Mouse (Mus musculus) MEL (cell line): Measurements from ENCODE around the gene Tex26. TPM values are rescaled to one million over a fixed set of nuclear protein-coding genes. Genes with fewer than 3 reads are reported as not detected.

Source experiments
- DNase-seq: peaks from one replicate; pipeline ENCODE4 v3.0.0; 2011; ENCODE audit warnings: low read depth, low spot score
- H3K27ac ChIP-seq: 2 replicates; pipeline ENCODE4 v1.5.1; 2012; ENCODE audit warnings: low read depth, mild to moderate bottlenecking, control low read depth, low read length, moderate library complexity; ENCODE audit not compliant: control insufficient read depth
- H3K27me3 ChIP-seq, 2 experiments: fragments of 150-350 bp in 1 of 2; sonication (generic) in 1 of 2; 2 replicates each; pipeline ENCODE4 v1.6.1; 2012; ENCODE audit warnings: low read length in 2 of 2, mild to moderate bottlenecking in 2 of 2, improper control_type of control experiment in 1 of 2, moderate library complexity in 1 of 2; ENCODE audit not compliant: insufficient read depth in 2 of 2, control insufficient read depth in 1 of 2
- H3K36me3 ChIP-seq, 2 experiments: 2 replicates each; pipeline ENCODE4 v1.6.1; 2012 to 2014; ENCODE audit warnings: low read length in 2 of 2, improper control_type of control experiment in 1 of 2, inconsistent platforms in 1 of 2, mild to moderate bottlenecking in 1 of 2; ENCODE audit not compliant: insufficient read depth in 2 of 2, control insufficient read depth in 1 of 2
- H3K4me1 ChIP-seq, 2 experiments: fragments of 150-350 bp in 1 of 2; sonication (generic) in 1 of 2; 2 replicates each; pipeline ENCODE4 v1.6.1; 2012; ENCODE audit warnings: low read length in 2 of 2, improper control_type of control experiment in 1 of 2, mild to moderate bottlenecking in 1 of 2; ENCODE audit not compliant: insufficient read depth in 2 of 2, control insufficient read depth in 1 of 2
- H3K4me3 ChIP-seq, 2 experiments: fragments of 150-350 bp in 1 of 2; sonication (generic) in 1 of 2; 2 replicates each; pipeline ENCODE4 v1.5.1; 2012; ENCODE audit warnings: low read depth in 2 of 2, low read length in 2 of 2, mild to moderate bottlenecking in 2 of 2, moderate library complexity in 2 of 2, control low read depth in 1 of 2, improper control_type of control experiment in 1 of 2; ENCODE audit not compliant: control insufficient read depth in 1 of 2, insufficient read depth in 1 of 2
- H3K79me2 ChIP-seq: 2 replicates; pipeline ENCODE4 v1.6.1; 2012; ENCODE audit warnings: mild to moderate bottlenecking, low read length, moderate library complexity; ENCODE audit not compliant: control insufficient read depth, poor library complexity, insufficient read depth
- H3K9ac ChIP-seq: 2 replicates; pipeline ENCODE4 v1.6.1; 2012; ENCODE audit warnings: low read depth, mild to moderate bottlenecking, control low read depth, low read length, moderate library complexity; ENCODE audit not compliant: control insufficient read depth, poor library complexity, severe bottlenecking
- H3K9me3 ChIP-seq: fragments of 150-350 bp; sonication (generic); replicated peaks from 2 replicates; pipeline ENCODE4 v1.6.1; 2012; ENCODE audit warnings: mild to moderate bottlenecking, low read length, improper control_type of control experiment, moderate library complexity; ENCODE audit not compliant: insufficient read depth
- BHLHE40 ChIP-seq: IDR thresholded peaks from 2 replicates; pipeline ENCODE4 v1.6.1; 2012; ENCODE audit warnings: low read depth, mild to moderate bottlenecking, inconsistent platforms, low read length, improper control_type of control experiment, borderline replicate concordance
- CHD1 ChIP-seq: IDR thresholded peaks from 2 replicates; pipeline ENCODE4 v1.6.1; 2012; ENCODE audit warnings: low read depth, mild to moderate bottlenecking, inconsistent platforms, low read length, improper control_type of control experiment
- CTCF ChIP-seq, 3 experiments: IDR thresholded peaks in 2 of 3; conservative IDR thresholded peaks in 1 of 3; 2 replicates each; pipeline ENCODE4 v1.5.1; 2011 to 2012; ENCODE audit warnings: low read length in 3 of 3, low read depth in 2 of 3, mild to moderate bottlenecking in 2 of 3, improper control_type of control experiment in 1 of 3, inconsistent platforms in 1 of 3, mixed read lengths in 1 of 3, moderate library complexity in 1 of 3; ENCODE audit not compliant: control insufficient read depth in 1 of 3, insufficient read depth in 1 of 3, poor library complexity in 1 of 3, severe bottlenecking in 1 of 3
- ELF1 ChIP-seq: IDR thresholded peaks from 2 replicates; pipeline ENCODE4 v1.6.1; 2014; ENCODE audit warnings: low read depth, mild to moderate bottlenecking, inconsistent platforms, low read length, improper control_type of control experiment, moderate library complexity
- GABPA ChIP-seq: IDR thresholded peaks from 2 replicates; pipeline ENCODE4 v1.6.1; 2012; ENCODE audit warnings: low read depth, mild to moderate bottlenecking, inconsistent platforms, low read length, improper control_type of control experiment, moderate library complexity
- HCFC1 ChIP-seq: IDR thresholded peaks from 2 replicates; pipeline ENCODE4 v1.6.1; 2012; ENCODE audit warnings: low read depth, mild to moderate bottlenecking, inconsistent platforms, low read length, improper control_type of control experiment, moderate library complexity
- KAT2A ChIP-seq: conservative IDR thresholded peaks from 2 replicates; pipeline ENCODE4 v1.6.1; 2012; ENCODE audit warnings: low read depth, low read length, improper control_type of control experiment, inconsistent platforms
- MAFK ChIP-seq: IDR thresholded peaks from 2 replicates; pipeline ENCODE4 v1.6.1; 2011; ENCODE audit warnings: low read depth, mild to moderate bottlenecking, low read length, improper control_type of control experiment, borderline replicate concordance
- MAZ ChIP-seq: IDR thresholded peaks from 2 replicates; pipeline ENCODE4 v1.6.1; 2012; ENCODE audit warnings: low read depth, mild to moderate bottlenecking, inconsistent platforms, low read length, improper control_type of control experiment
- MEF2A ChIP-seq: IDR thresholded peaks from 2 replicates; pipeline ENCODE4 v1.6.1; 2014; ENCODE audit warnings: low read depth, mild to moderate bottlenecking, inconsistent platforms, low read length, improper control_type of control experiment; ENCODE audit not compliant: poor library complexity, insufficient replicate concordance, severe bottlenecking; ENCODE audit errors: extremely low read depth
- MYB ChIP-seq: IDR thresholded peaks from 2 replicates; pipeline ENCODE4 v1.6.1; 2011; ENCODE audit warnings: mild to moderate bottlenecking, low read depth, low read length, improper control_type of control experiment
- NELFE ChIP-seq: IDR thresholded peaks from 2 replicates; pipeline ENCODE4 v1.6.1; 2011; ENCODE audit warnings: low read depth, low read length, improper control_type of control experiment
- NRF1 ChIP-seq: IDR thresholded peaks from 2 replicates; pipeline ENCODE4 v1.6.1; 2014; ENCODE audit warnings: low read depth, mild to moderate bottlenecking, inconsistent platforms, low read length, improper control_type of control experiment, moderate library complexity; ENCODE audit not compliant: poor library complexity, insufficient read depth, severe bottlenecking
- POLR2A ChIP-seq, 2 experiments: IDR thresholded peaks; 2 replicates each; pipeline ENCODE4 v1.6.1; 2011 to 2012; ENCODE audit warnings: low read length in 2 of 2, mild to moderate bottlenecking in 2 of 2, control low read depth in 1 of 2, improper control_type of control experiment in 1 of 2, low read depth in 1 of 2, moderate library complexity in 1 of 2; ENCODE audit not compliant: control insufficient read depth in 1 of 2, insufficient read depth in 1 of 2, poor library complexity in 1 of 2
- POLR2AphosphoS2 ChIP-seq: IDR thresholded peaks from 2 replicates; pipeline ENCODE4 v1.6.1; 2011; ENCODE audit warnings: low read length, improper control_type of control experiment
- POLR2AphosphoS5 ChIP-seq: IDR thresholded peaks from 2 replicates; pipeline ENCODE4 v1.6.1; 2012; ENCODE audit warnings: low read depth, borderline replicate concordance, mild to moderate bottlenecking, inconsistent platforms, low read length, moderate library complexity, mixed read lengths
- RAD21 ChIP-seq: IDR thresholded peaks from 2 replicates; pipeline ENCODE4 v1.6.1; 2011; ENCODE audit warnings: mild to moderate bottlenecking, low read depth, low read length, improper control_type of control experiment
- RCOR1 ChIP-seq: IDR thresholded peaks from 2 replicates; pipeline ENCODE4 v1.6.1; 2012; ENCODE audit warnings: low read depth, mild to moderate bottlenecking, inconsistent platforms, low read length, improper control_type of control experiment
- SIN3A ChIP-seq: IDR thresholded peaks from 2 replicates; pipeline ENCODE4 v1.6.1; 2012; ENCODE audit warnings: low read length, improper control_type of control experiment, inconsistent platforms
- TAL1 ChIP-seq: IDR thresholded peaks from 2 replicates; pipeline ENCODE4 v1.6.1; 2012; ENCODE audit warnings: mild to moderate bottlenecking, inconsistent platforms, low read length, moderate library complexity, mixed read lengths
- TBP ChIP-seq: IDR thresholded peaks from 2 replicates; pipeline ENCODE4 v1.8.0; 2011; ENCODE audit warnings: low read depth, low read length, improper control_type of control experiment
- TCF12 ChIP-seq: IDR thresholded peaks from 2 replicates; pipeline ENCODE4 v1.6.1; 2014; ENCODE audit warnings: low read depth, mild to moderate bottlenecking, inconsistent platforms, low read length, improper control_type of control experiment, moderate library complexity
- UBTF ChIP-seq: IDR thresholded peaks from 2 replicates; pipeline ENCODE4 v1.6.1; 2012; ENCODE audit warnings: low read depth, mild to moderate bottlenecking, inconsistent platforms, low read length, improper control_type of control experiment, moderate library complexity, borderline replicate concordance; ENCODE audit not compliant: insufficient read depth
- USF2 ChIP-seq, 2 experiments: IDR thresholded peaks; 2 replicates each; pipeline ENCODE4 v1.6.1; 2011 to 2012; ENCODE audit warnings: improper control_type of control experiment in 2 of 2, low read length in 2 of 2, borderline replicate concordance in 1 of 2, inconsistent platforms in 1 of 2, low read depth in 1 of 2, mild to moderate bottlenecking in 1 of 2; ENCODE audit not compliant: insufficient read depth in 1 of 2
- ZKSCAN1 ChIP-seq: IDR thresholded peaks from 2 replicates; pipeline ENCODE4 v1.6.1; 2012; ENCODE audit warnings: low read depth, mild to moderate bottlenecking, inconsistent platforms, low read length, improper control_type of control experiment, moderate library complexity
- ZMIZ1 ChIP-seq: IDR thresholded peaks from 2 replicates; pipeline ENCODE4 v1.6.1; 2012; ENCODE audit warnings: low read depth, mild to moderate bottlenecking, inconsistent platforms, low read length, improper control_type of control experiment, moderate library complexity
- polyA plus RNA-seq, 2 experiments: library from polyadenylated mRNA; stranded (reverse) in 1 of 2; unstranded in 1 of 2; fragments of >175 nt in 1 of 2; fragments of >200 nt in 1 of 2; gene quantifications; 2 replicates each; pipeline versions ENCODE4 v1.2.1 to v1.2.4; 2012; ENCODE audit warnings: low replicate concordance in 2 of 2, low read depth in 1 of 2; ENCODE audit not compliant: insufficient read length in 2 of 2, insufficient read depth in 1 of 2, missing spikeins in 1 of 2
- total RNA-seq: library from RNA; depleted of rRNA; stranded (reverse); fragments of 300-350 nt; gene quantifications from 2 replicates; pipeline ENCODE4 v1.2.3, GENCODE M21; 2012; rRNA removed

The Tex26 gene
- total RNA-seq (not detected in 2 replicates), polyA plus RNA-seq (not detected)

GRCm38 (mm10) chr5:149439531-149440179 is at the start of gene Tex26:
TSS of gene Tex26 (plus strand) at chr5:149439660.
- H3K9ac ChIP-seq, result no peak within 1 kb of the TSS
- peaks cover 11 to 16% of the 10 kb centered on the region in 2 experiments for H3K4me1 ChIP-seq
- no peaks in the 10 kb centered on the region for H3K27me3 ChIP-seq
- DNase-seq, result no peak
- no peak within 1 kb of the TSS for H3K4me3 ChIP-seq
- TF ChIP-seq TAL1, result no peak
- no peak for TF ChIP-seq POLR2AphosphoS2
- no peak for TF ChIP-seq MEF2A
- no peak for TF ChIP-seq CHD1
- no peak for TF ChIP-seq USF2 (IDR thresholded peaks at IDR 0.05; ENCODE audit: borderline replicate concordance in 1 of 2, insufficient read depth in 1 of 2, low read depth in 1 of 2, low read length in 2 of 2)
- TF ChIP-seq UBTF, result no peak
- TF ChIP-seq POLR2AphosphoS5, result no peak
- TF ChIP-seq MYB, result no peak
- no peak for TF ChIP-seq CTCF (IDR thresholded peaks at IDR 0.05 in 2 of 3, conservative IDR thresholded peaks at IDR 0.05 in 1 of 3; ENCODE audit: control insufficient read depth in 1 of 3, insufficient read depth in 1 of 3, low read depth in 2 of 3, low read length in 3 of 3, poor library complexity in 1 of 3, severe bottlenecking in 1 of 3)
- no peak for TF ChIP-seq NELFE
- no peak for TF ChIP-seq MAZ
- TF ChIP-seq ELF1, result no peak
- no peak for TF ChIP-seq TCF12
- TF ChIP-seq MAFK, result no peak
- TF ChIP-seq RCOR1, result no peak
- no peak for TF ChIP-seq BHLHE40
- H3K27ac ChIP-seq, result no peak within 1 kb of the TSS
- H3K36me3 ChIP-seq, result peaks cover 0 to 16% of the 10 kb centered on the region in 2 experiments; a peak in 2 of 4 replicates
- no peaks in the 10 kb centered on the region for H3K9me3 ChIP-seq
- no peaks in the 10 kb centered on the region for H3K79me2 ChIP-seq

GRCm38 (mm10) chr5:149391574-149392375 is 47.7 kb upstream of the Tex26 start:
- H3K4me1 ChIP-seq, result peaks cover 3 to 5% of the 10 kb centered on the region in 2 experiments; a peak in 3 of 4 replicates
- H3K9me3 ChIP-seq, result no peaks in the 10 kb centered on the region
- no peaks in the 10 kb centered on the region for H3K79me2 ChIP-seq
- peak overlapping the region; percentile 41 to 54 for H3K4me3 ChIP-seq
- peak; percentile 83 for DNase-seq
- peaks cover 0 to 4% of the 10 kb centered on the region in 2 experiments; a peak in 1 of 4 replicates for H3K36me3 ChIP-seq
- peak overlapping the region; percentile 27; the same call in 1 of the 2 replicates for H3K9ac ChIP-seq
- H3K27ac ChIP-seq, result peak overlapping the region; percentile 32
- no peaks in the 10 kb centered on the region for H3K27me3 ChIP-seq
- no peak for TF ChIP-seq NRF1
- no peak for TF ChIP-seq POLR2A (IDR thresholded peaks at IDR 0.05; ENCODE audit: control insufficient read depth in 1 of 2, insufficient read depth in 1 of 2, low read depth in 1 of 2, low read length in 2 of 2, poor library complexity in 1 of 2)
- TF ChIP-seq GABPA, result no peak
- TF ChIP-seq USF2 (IDR thresholded peaks at IDR 0.05; ENCODE audit: borderline replicate concordance in 1 of 2, insufficient read depth in 1 of 2, low read depth in 1 of 2, low read length in 2 of 2), result no peak
- TF ChIP-seq RAD21, result no peak
- TF ChIP-seq SIN3A, result peak; percentile 41; the same call in 1 of the 2 replicates
- TF ChIP-seq BHLHE40, result no peak
- TF ChIP-seq TBP, result 0 out of 2 replicates have a peak, but pooled peaks have one; percentile 24
- no peak for TF ChIP-seq ZKSCAN1
- peak; percentile 27; the same call in 1 of the 2 replicates for TF ChIP-seq NELFE
- peak; percentile 60 for TF ChIP-seq TCF12
- no peak for TF ChIP-seq MYB
- TF ChIP-seq KAT2A, result no peak
- no peak for TF ChIP-seq CTCF (IDR thresholded peaks at IDR 0.05 in 2 of 3, conservative IDR thresholded peaks at IDR 0.05 in 1 of 3; ENCODE audit: control insufficient read depth in 1 of 3, insufficient read depth in 1 of 3, low read depth in 2 of 3, low read length in 3 of 3, poor library complexity in 1 of 3, severe bottlenecking in 1 of 3)
- no peak for TF ChIP-seq ZMIZ1
- TF ChIP-seq HCFC1, result no peak
